Comparison of ENCODE assay signal across 8 mouse cellular contexts in the genomic region with DNA sequence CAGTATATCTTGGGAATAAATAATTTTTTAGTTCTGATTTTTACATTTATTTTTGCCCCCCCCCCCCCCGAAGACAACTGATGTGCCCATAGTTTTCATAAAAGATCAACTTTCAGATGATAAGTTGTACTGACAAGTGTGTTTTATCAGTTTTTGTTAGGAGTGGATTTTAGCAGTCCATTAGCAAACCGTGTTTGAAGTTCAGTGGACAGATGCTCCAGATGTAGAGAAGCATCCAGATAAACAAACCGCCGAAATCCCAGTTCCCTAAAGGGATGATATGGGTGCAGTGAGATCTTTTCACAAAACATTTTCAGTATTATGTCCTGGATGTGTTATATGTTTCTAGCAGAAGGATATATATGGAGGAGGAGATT. TPM values are rescaled to one million over a fixed set of nuclear protein-coding genes. Genes with fewer than 3 reads are reported as not detected.
A peak's percentile ranks its signal among the peaks of the same experiment; 100 is the strongest.
DNase-seq lines count a peak whose midpoint lies in the region; ATAC-seq and TF ChIP-seq lines count a peak whose summit lies in the region.

No protein-coding gene starts in this region.

- no peak for TF ChIP-seq CTCF in MEL (IDR thresholded peaks at IDR 0.05 in 2 of 3, conservative IDR thresholded peaks at IDR 0.05 in 1 of 3; ENCODE audit: control insufficient read depth in 1 of 3, insufficient read depth in 1 of 3, low read depth in 2 of 3, low read length in 3 of 3, poor library complexity in 1 of 3, severe bottlenecking in 1 of 3)

- no peak for ATAC-seq in heart, embryonic 13.5 days (ENCODE audit: extremely low read depth, insufficient number of reproducible peaks, low FRiP score, low TSS enrichment)

- H3K36me3 ChIP-seq in heart, embryonic 13.5 days = peaks cover 21% of the 10 kb centered on the region
- H3K36me3 ChIP-seq in MEL (ENCODE audit: control insufficient read depth in 1 of 2, insufficient read depth in 2 of 2, low read length in 2 of 2) (peaks cover 4 to 10% of the 10 kb centered on the region in 2 experiments; a peak in 3 of 4 replicates), macrophage (ENCODE audit: inconsistent target) (peaks cover 8% of the 10 kb centered on the region)
- peaks cover 18% of the 10 kb centered on the region for H3K36me3 ChIP-seq in hindbrain, embryonic 10.5 days

- H3K27me3 ChIP-seq in heart, embryonic 13.5 days (replicated peaks) = no peaks in the 10 kb centered on the region
- H3K27me3 ChIP-seq in MEL (ENCODE audit: control insufficient read depth in 1 of 2, insufficient read depth in 2 of 2, low read length in 2 of 2) = no peaks in the 10 kb centered on the region
- 0 out of 2 replicates have a peak, but pooled peaks cover 3% of the 10 kb centered on the region for H3K27me3 ChIP-seq in hindbrain, embryonic 10.5 days (ENCODE audit: insufficient read depth, poor library complexity, severe bottlenecking)

- WGBS in heart, embryonic 13.5 days = 25% methylated on average over 4 of the region's 4 CpGs
- WGBS in hindbrain, embryonic 10.5 days = 49% methylated on average over 4 of the region's 4 CpGs
- WGBS in macrophage (ENCODE audit: missing documents) = 35% methylated on average over 4 of the region's 4 CpGs

- TF ChIP-seq POLR2A in MEL (IDR thresholded peaks at IDR 0.05; ENCODE audit: control insufficient read depth in 1 of 2, insufficient read depth in 1 of 2, low read depth in 1 of 2, low read length in 2 of 2, poor library complexity in 1 of 2) = no peak

- peak overlapping the region; percentile 90 for H3K9ac ChIP-seq in heart, embryonic 13.5 days
- peak overlapping the region; percentile 73 for H3K9ac ChIP-seq in MEL (ENCODE audit: control insufficient read depth, low read depth, low read length, poor library complexity, severe bottlenecking)

- peak overlapping the region; percentile 93 for H3K4me2 ChIP-seq in heart, embryonic 13.5 days

- peaks cover 12% of the 10 kb centered on the region for H3K4me1 ChIP-seq in heart, embryonic 13.5 days
- peaks cover 0 to 3% of the 10 kb centered on the region in 2 experiments; a peak in 1 of 4 replicates for H3K4me1 ChIP-seq in MEL (ENCODE audit: control insufficient read depth in 1 of 2, insufficient read depth in 2 of 2, low read length in 2 of 2)
- peaks cover 11% of the 10 kb centered on the region for H3K4me1 ChIP-seq in hindbrain, embryonic 10.5 days (replicated peaks)

- H3K4me3 ChIP-seq in heart, embryonic 13.5 days = peak overlapping the region; percentile 68
- H3K4me3 ChIP-seq in MEL (ENCODE audit: control insufficient read depth in 1 of 2, insufficient read depth in 1 of 2, low read depth in 2 of 2, low read length in 2 of 2) (peak overlapping the region; percentile 72), macrophage (ENCODE audit: inconsistent target) (peak overlapping the region; percentile 63)
- H3K4me3 ChIP-seq in hindbrain, embryonic 10.5 days = peak overlapping the region; percentile 72

- no peaks in the 10 kb centered on the region; the same call in 1 of the 2 replicates for H3K79me2 ChIP-seq in MEL (ENCODE audit: control insufficient read depth, insufficient read depth, low read length, poor library complexity)
- H3K79me2 ChIP-seq in macrophage (ENCODE audit: inconsistent target) = no peaks in the 10 kb centered on the region

- no peak for DNase-seq in heart, postnatal 4 days
- peak; percentile 48 for DNase-seq in MEL (ENCODE audit: low read depth, low spot score)
- no peak for DNase-seq in hindbrain, embryonic 10.5 days (ENCODE audit: low spot score)
- DNase-seq in ovary, adult 18-20 months (ENCODE audit: low spot score) = no peak
- no peak for DNase-seq in layer of hippocampus, postnatal 14 days (ENCODE audit: low spot score in 2 of 2)
- no peak for DNase-seq in left cerebral cortex, adult 9 months (ENCODE audit: low spot score in 2 of 2)

- peak overlapping the region; percentile 89 for H3K27ac ChIP-seq in heart, embryonic 13.5 days (replicated peaks)
- no peak overlapping the region for H3K27ac ChIP-seq in MEL (ENCODE audit: control insufficient read depth, low read depth, low read length)
- H3K27ac ChIP-seq in hindbrain, embryonic 10.5 days = peak overlapping the region; percentile 93
- H3K27ac ChIP-seq in macrophage = peak overlapping the region; percentile 47

- peak in 1 of 2 experiments; percentile 6; a peak in 1 of 4 replicates for TF ChIP-seq EP300 in MEL (IDR thresholded peaks at IDR 0.05; ENCODE audit: low read depth in 1 of 2, low read length in 2 of 2)

- no peaks in the 10 kb centered on the region for H3K9me3 ChIP-seq in heart, embryonic 13.5 days
- H3K9me3 ChIP-seq in MEL (replicated peaks; ENCODE audit: insufficient read depth, low read length) = no peaks in the 10 kb centered on the region
- no peaks in the 10 kb centered on the region for H3K9me3 ChIP-seq in hindbrain, embryonic 10.5 days

- TF ChIP-seq RAD21 in MEL (IDR thresholded peaks at IDR 0.05; ENCODE audit: low read depth, low read length) = no peak

RNA-seq across cellular contexts. Expression of a gene that starts 1.5 kb away (rescaled TPM):
- 0.99 and 1.2 TPM in 2 replicates for polyA plus RNA-seq in heart, embryonic 13.5 days (2015; fragmentation: Nextera tagmentation; extraction: Ambion mirVana)
- total RNA-seq in heart, postnatal 4 days (2021) = 1 to 10 TPM; 1.7 to 2.0 TPM
- total RNA-seq in MEL (2012; rRNA removed) = 0.27 and 0.65 TPM in 2 replicates
- 1 to 10 TPM in 1 of 2 experiments, not detected in 1; 1.0 TPM for polyA plus RNA-seq in MEL (2012; ENCODE audit: insufficient read depth in 1 of 2, insufficient read length in 2 of 2, low read depth in 1 of 2, low replicate concordance in 2 of 2, missing spikeins in 1 of 2)
- 2.9 and 4.0 TPM in 2 replicates for polyA plus RNA-seq in hindbrain, embryonic 10.5 days (2016; fragmentation: Nextera tagmentation; extraction: Ambion mirVana)
- total RNA-seq in macrophage (2018; cell fraction: chromatin; rRNA removed) = 10 to 100 TPM in 2 of 26 experiments, 1 to 10 TPM in 22, not detected in 2; 1.1 to 12.7 (median 7.3) TPM
- total RNA-seq in macrophage (2018; cell fraction: cytosol; rRNA removed) = 1 to 10 TPM in 24 of 26 experiments, under 1 TPM in 2; 0.67 to 2.3 (median 1.5) TPM
- total RNA-seq in macrophage (2018; cell fraction: nucleus; rRNA removed) = 1 to 10 TPM in 23 of 26 experiments, under 1 TPM in 2, not detected in 1; 0.64 to 9.8 (median 3.6) TPM
- polyA plus RNA-seq in macrophage (2018) = 1.5 to 1.7 TPM (median 1.7 TPM) in 3 replicates
- total RNA-seq in layer of hippocampus, postnatal 14 days (2021) = 1 to 10 TPM; 3.8 to 6.9 TPM

RNA-seq across cellular contexts. Expression of a gene that starts 18.5 kb away (rescaled TPM):
- 204 and 221 TPM in 2 replicates for polyA plus RNA-seq in heart, embryonic 13.5 days (2015; fragmentation: Nextera tagmentation; extraction: Ambion mirVana)
- total RNA-seq in heart, postnatal 4 days (2021) = 100 to 1,000 TPM; 150 to 156 TPM
- 552 and 588 TPM in 2 replicates for total RNA-seq in MEL (2012; rRNA removed)
- polyA plus RNA-seq in MEL (2012; ENCODE audit: insufficient read depth in 1 of 2, insufficient read length in 2 of 2, low read depth in 1 of 2, low replicate concordance in 2 of 2, missing spikeins in 1 of 2) (100 to 1,000 TPM; 387 to 567 TPM), macrophage (2018) (114 to 180 TPM (median 117 TPM) in 3 replicates)
- polyA plus RNA-seq in hindbrain, embryonic 10.5 days (2016; fragmentation: Nextera tagmentation; extraction: Ambion mirVana) = 387 and 408 TPM in 2 replicates
- 100 to 1,000 TPM in 19 of 26 experiments, 10 to 100 TPM in 7; 57.6 to 148 (median 120) TPM for total RNA-seq in macrophage (2018; cell fraction: chromatin; rRNA removed)
- total RNA-seq in macrophage (2018; cell fraction: cytosol; rRNA removed) = 100 to 1,000 TPM in 24 of 26 experiments, 10 to 100 TPM in 2; 95.9 to 136 (median 113) TPM
- total RNA-seq in macrophage (2018; cell fraction: nucleus; rRNA removed) = 100 to 1,000 TPM in 12 of 26 experiments, 10 to 100 TPM in 14; 55.7 to 148 (median 99.4) TPM
- 100 to 1,000 TPM; 101 to 103 TPM for total RNA-seq in layer of hippocampus, postnatal 14 days (2021)

RNA-seq across cellular contexts. Expression of a gene that starts 26.6 kb away (rescaled TPM):
- polyA plus RNA-seq in heart, embryonic 13.5 days (2015; fragmentation: Nextera tagmentation; extraction: Ambion mirVana) = 309 and 354 TPM in 2 replicates
- total RNA-seq in heart, postnatal 4 days (2021) = 100 to 1,000 TPM; 161 to 186 TPM
- total RNA-seq in MEL (2012; rRNA removed) = 113 and 128 TPM in 2 replicates
- polyA plus RNA-seq in MEL (2012; ENCODE audit: insufficient read depth in 1 of 2, insufficient read length in 2 of 2, low read depth in 1 of 2, low replicate concordance in 2 of 2, missing spikeins in 1 of 2) (100 to 1,000 TPM in 1 of 2 experiments, not detected in 1; 102 TPM), macrophage (2018) (49.4 to 75.0 TPM (median 67.8 TPM) in 3 replicates)
- 374 and 405 TPM in 2 replicates for polyA plus RNA-seq in hindbrain, embryonic 10.5 days (2016; fragmentation: Nextera tagmentation; extraction: Ambion mirVana)
- total RNA-seq in macrophage (2018; cell fraction: chromatin; rRNA removed) = 10 to 100 TPM in 2 of 26 experiments, 1 to 10 TPM in 24; 1.1 to 11.2 (median 6.1) TPM
- total RNA-seq in macrophage (2018; cell fraction: cytosol; rRNA removed) = 10 to 100 TPM; 40.8 to 77.3 (median 56.0) TPM
- 10 to 100 TPM in 6 of 26 experiments, 1 to 10 TPM in 20; 4.0 to 14.1 (median 7.8) TPM for total RNA-seq in macrophage (2018; cell fraction: nucleus; rRNA removed)
- 10 to 100 TPM; 54.8 to 61.3 TPM for total RNA-seq in layer of hippocampus, postnatal 14 days (2021)

RNA-seq across cellular contexts. Expression of a gene that starts 26.9 kb away (rescaled TPM):
- 7.1 and 7.8 TPM in 2 replicates for polyA plus RNA-seq in heart, embryonic 13.5 days (2015; fragmentation: Nextera tagmentation; extraction: Ambion mirVana)
- 1 to 10 TPM; 7.6 to 8.1 TPM for total RNA-seq in heart, postnatal 4 days (2021)
- total RNA-seq in MEL (2012; rRNA removed) = 11.8 and 15.0 TPM in 2 replicates
- polyA plus RNA-seq in MEL (2012; ENCODE audit: insufficient read depth in 1 of 2, insufficient read length in 2 of 2, low read depth in 1 of 2, low replicate concordance in 2 of 2, missing spikeins in 1 of 2) (1 to 10 TPM in 1 of 2 experiments, not detected in 1; 8.6 TPM), macrophage (2018) (31.7 to 42.4 TPM (median 33.8 TPM) in 3 replicates)
- 3.3 and 4.5 TPM in 2 replicates for polyA plus RNA-seq in hindbrain, embryonic 10.5 days (2016; fragmentation: Nextera tagmentation; extraction: Ambion mirVana)
- total RNA-seq in macrophage (2018; cell fraction: chromatin; rRNA removed) = 10 to 100 TPM in 25 of 26 experiments, 1 to 10 TPM in 1; 2.4 to 88.7 (median 35.0) TPM
- total RNA-seq in macrophage (2018; cell fraction: cytosol; rRNA removed) = 10 to 100 TPM; 19.1 to 67.7 (median 35.9) TPM
- total RNA-seq in macrophage (2018; cell fraction: nucleus; rRNA removed) = 100 to 1,000 TPM in 4 of 26 experiments, 10 to 100 TPM in 22; 27.3 to 164 (median 74.3) TPM
- 1 to 10 TPM; 8.5 to 9.1 TPM for total RNA-seq in layer of hippocampus, postnatal 14 days (2021)

RNA-seq across cellular contexts. Expression of a gene that starts 37.0 kb away (rescaled TPM):
- polyA plus RNA-seq in heart, embryonic 13.5 days (2015; fragmentation: Nextera tagmentation; extraction: Ambion mirVana) = 1.8 and 2.4 TPM in 2 replicates
- 1 to 10 TPM; 8.2 to 8.7 TPM for total RNA-seq in heart, postnatal 4 days (2021)
- total RNA-seq in MEL (2012; rRNA removed) = 10.4 and 11.3 TPM in 2 replicates
- polyA plus RNA-seq in MEL (2012; ENCODE audit: insufficient read depth in 1 of 2, insufficient read length in 2 of 2, low read depth in 1 of 2, low replicate concordance in 2 of 2, missing spikeins in 1 of 2) (10 to 100 TPM in 1 of 2 experiments, not detected in 1; 15.8 TPM), macrophage (2018) (5.8 to 35.6 TPM (median 21.9 TPM) in 3 replicates)
- polyA plus RNA-seq in hindbrain, embryonic 10.5 days (2016; fragmentation: Nextera tagmentation; extraction: Ambion mirVana) = 2.7 and 3.2 TPM in 2 replicates
- 10 to 100 TPM in 14 of 26 experiments, 1 to 10 TPM in 12; 3.5 to 50.9 (median 12.9) TPM for total RNA-seq in macrophage (2018; cell fraction: chromatin; rRNA removed)
- total RNA-seq in macrophage (2018; cell fraction: cytosol; rRNA removed) = 10 to 100 TPM in 14 of 26 experiments, 1 to 10 TPM in 12; 4.8 to 21.7 (median 10.6) TPM
- 10 to 100 TPM in 17 of 26 experiments, 1 to 10 TPM in 9; 6.9 to 37.6 (median 11.9) TPM for total RNA-seq in macrophage (2018; cell fraction: nucleus; rRNA removed)
- 10 to 100 TPM; 50.8 to 57.3 TPM for total RNA-seq in layer of hippocampus, postnatal 14 days (2021)
